Mouse (Mus musculus): Measurements from ENCODE around the gene Smim5. TPM values are rescaled to one million over a fixed set of nuclear protein-coding genes. Genes with fewer than 3 reads are reported as not detected.

Gene Smim5
- polyA plus RNA-seq, 1 experiment from 2014 or later, result 20.2 TPM

DNA sequence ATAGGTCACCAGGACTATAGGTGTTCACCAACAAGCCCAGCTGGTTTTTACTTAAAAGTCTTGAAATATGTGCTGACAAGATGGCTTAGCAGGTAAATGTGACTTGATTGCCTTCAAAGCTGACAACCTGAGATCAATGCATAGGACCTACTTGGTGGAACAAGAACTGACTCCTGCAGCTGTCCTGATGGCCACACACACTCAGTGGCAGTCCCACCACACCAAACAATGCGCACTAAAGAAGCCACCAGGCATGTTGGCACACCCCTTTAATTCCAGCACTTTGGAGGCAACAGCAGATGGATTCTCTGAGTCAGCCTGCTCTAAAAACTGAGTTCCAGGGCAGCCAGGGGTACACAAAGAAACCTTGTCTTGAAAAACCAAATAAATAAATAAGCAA is 22.2 kb downstream of the Smim5 start:
- 91% methylated on average over 1 of the region's 1 CpGs for WGBS
- no peak for DNase-seq (ENCODE audit: low spot score)
- no peaks in the 10 kb centered on the region for H3K9me3 ChIP-seq (ENCODE audit: control insufficient read depth, low read length)

DNA sequence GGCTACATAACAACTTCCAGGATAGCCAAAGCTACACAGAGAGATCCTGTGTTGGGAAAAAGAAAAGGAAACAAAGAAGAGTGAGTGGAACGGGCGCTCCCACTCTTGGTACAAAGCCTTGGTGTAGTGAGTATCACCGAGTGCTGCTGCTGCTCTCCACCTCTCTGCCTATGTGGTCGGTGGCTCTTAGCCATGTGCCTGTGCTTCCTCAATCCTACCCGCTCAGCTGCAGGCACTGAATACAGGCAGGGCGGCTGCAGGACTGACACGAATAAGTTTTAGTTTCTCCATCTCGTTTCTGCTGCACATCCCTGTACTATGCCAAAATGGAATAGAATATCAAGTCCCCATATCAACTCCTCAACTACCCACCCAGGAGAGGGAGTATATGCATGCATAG is 29.3 kb downstream of the Smim5 start:
- no peaks in the 10 kb centered on the region for H3K9me3 ChIP-seq (ENCODE audit: control insufficient read depth, low read length)
- H3K36me3 ChIP-seq (ENCODE audit: control insufficient read depth, insufficient read depth, low read length), result peaks cover 30% of the 10 kb centered on the region
- H3K4me1 ChIP-seq (ENCODE audit: control insufficient read depth, insufficient read depth, low read length), result peaks cover 7% of the 10 kb centered on the region
- DNase-seq (ENCODE audit: low spot score) (no peak), ATAC-seq (ENCODE audit: low read depth) (no peak)
- no peak overlapping the region for H3K27ac ChIP-seq (replicated peaks; ENCODE audit: low read depth, low read length)
- no peak overlapping the region for H3K4me3 ChIP-seq (ENCODE audit: low read depth, low read length)
- no peak overlapping the region for H3K9ac ChIP-seq (ENCODE audit: low read depth, low read length)
- no peak overlapping the region for H3K4me2 ChIP-seq (ENCODE audit: low read depth, low read length)
- no peaks in the 10 kb centered on the region for H3K27me3 ChIP-seq (replicated peaks; ENCODE audit: control insufficient read depth, insufficient read depth, low read length)
- WGBS, result 93% methylated on average over 8 of the region's 8 CpGs

More for the DNA sequence above, 22.2 kb downstream of the Smim5 start:
- no peaks in the 10 kb centered on the region for H3K27me3 ChIP-seq (replicated peaks; ENCODE audit: control insufficient read depth, insufficient read depth, low read length)
- no peak overlapping the region for H3K27ac ChIP-seq (replicated peaks; ENCODE audit: low read depth, low read length)
- no peaks in the 10 kb centered on the region for H3K4me1 ChIP-seq (ENCODE audit: control insufficient read depth, insufficient read depth, low read length)
- no peak for ATAC-seq (ENCODE audit: low read depth)
- no peak overlapping the region for H3K9ac ChIP-seq (ENCODE audit: low read depth, low read length)
- no peak overlapping the region for H3K4me3 ChIP-seq (ENCODE audit: low read depth, low read length)
- peaks cover 42% of the 10 kb centered on the region for H3K36me3 ChIP-seq (ENCODE audit: control insufficient read depth, insufficient read depth, low read length)
- no peak overlapping the region for H3K4me2 ChIP-seq (ENCODE audit: low read depth, low read length)

GRCm38 (mm10) chr11:115929818-115930217 is 30.1 kb downstream of the Smim5 start:
- Histone ChIP-seq H3K4me3 (ENCODE audit: low read depth, low read length) (no peak overlapping the region), H3K4me1 (ENCODE audit: control insufficient read depth, insufficient read depth, low read length) (peaks cover 15% of the 10 kb centered on the region), H3K9me3 (ENCODE audit: control insufficient read depth, low read length) (no peaks in the 10 kb centered on the region), H3K27ac (replicated peaks; ENCODE audit: low read depth, low read length) (no peak overlapping the region), H3K9ac (ENCODE audit: low read depth, low read length) (no peak overlapping the region), H3K27me3 (replicated peaks; ENCODE audit: control insufficient read depth, insufficient read depth, low read length) (no peaks in the 10 kb centered on the region), H3K4me2 (ENCODE audit: low read depth, low read length) (no peak overlapping the region), H3K36me3 (ENCODE audit: control insufficient read depth, insufficient read depth, low read length) (peaks cover 25% of the 10 kb centered on the region)
- ATAC-seq (ENCODE audit: low read depth) (no peak), DNase-seq (ENCODE audit: low spot score) (no peak)
- WGBS, result 84% methylated on average over 3 of the region's 3 CpGs

GRCm38 (mm10) chr11:115931235-115931634 is 31.5 kb downstream of the Smim5 start:
- Histone ChIP-seq H3K4me1 (ENCODE audit: control insufficient read depth, insufficient read depth, low read length) (peaks cover 16% of the 10 kb centered on the region), H3K9me3 (ENCODE audit: control insufficient read depth, low read length) (no peaks in the 10 kb centered on the region), H3K27me3 (replicated peaks; ENCODE audit: control insufficient read depth, insufficient read depth, low read length) (no peaks in the 10 kb centered on the region), H3K36me3 (ENCODE audit: control insufficient read depth, insufficient read depth, low read length) (peaks cover 25% of the 10 kb centered on the region), H3K27ac (replicated peaks; ENCODE audit: low read depth, low read length) (no peak overlapping the region), H3K4me3 (ENCODE audit: low read depth, low read length) (no peak overlapping the region), H3K4me2 (ENCODE audit: low read depth, low read length) (no peak overlapping the region), H3K9ac (ENCODE audit: low read depth, low read length) (no peak overlapping the region)
- 70% methylated on average over 3 of the region's 3 CpGs for WGBS
- no peak for DNase-seq (ENCODE audit: low spot score)
- ATAC-seq (ENCODE audit: low read depth), result no peak

GRCm38 (mm10) chr11:115933108-115933746 is 33.5 kb downstream of the Smim5 start, which contains the start of the genes Sap30bp and Recql5:
TSS of gene Sap30bp (plus strand) at chr11:115933282.
TSS of gene Recql5 (minus strand) at chr11:115933477.
- no peaks in the 10 kb centered on the region for H3K9me3 ChIP-seq (ENCODE audit: control insufficient read depth, low read length)
- peak within 1 kb of the TSS; percentile 78 for H3K27ac ChIP-seq (replicated peaks; ENCODE audit: low read depth, low read length)
- under 1% methylated on average over 28 of the region's 28 CpGs for WGBS
- peak within 1 kb of the TSS; percentile 72 for H3K4me2 ChIP-seq (ENCODE audit: low read depth, low read length)
- peak within 1 kb of the TSS; percentile 88 for H3K9ac ChIP-seq (ENCODE audit: low read depth, low read length)
- H3K36me3 ChIP-seq (ENCODE audit: control insufficient read depth, insufficient read depth, low read length), result peaks cover 30% of the 10 kb centered on the region
- peak within 1 kb of the TSS; percentile 71 for H3K4me3 ChIP-seq (ENCODE audit: low read depth, low read length)
- peaks cover 16% of the 10 kb centered on the region for H3K4me1 ChIP-seq (ENCODE audit: control insufficient read depth, insufficient read depth, low read length)
- ATAC-seq (ENCODE audit: low read depth) (peak; percentile 99), DNase-seq (ENCODE audit: low spot score) (peak; percentile 99)
- H3K27me3 ChIP-seq (replicated peaks; ENCODE audit: control insufficient read depth, insufficient read depth, low read length), result no peaks in the 10 kb centered on the region

GRCm38 (mm10) chr11:115933747-115934110 is 34.0 kb downstream of the Smim5 start:
- no peaks in the 10 kb centered on the region for H3K9me3 ChIP-seq (ENCODE audit: control insufficient read depth, low read length)

DNA sequence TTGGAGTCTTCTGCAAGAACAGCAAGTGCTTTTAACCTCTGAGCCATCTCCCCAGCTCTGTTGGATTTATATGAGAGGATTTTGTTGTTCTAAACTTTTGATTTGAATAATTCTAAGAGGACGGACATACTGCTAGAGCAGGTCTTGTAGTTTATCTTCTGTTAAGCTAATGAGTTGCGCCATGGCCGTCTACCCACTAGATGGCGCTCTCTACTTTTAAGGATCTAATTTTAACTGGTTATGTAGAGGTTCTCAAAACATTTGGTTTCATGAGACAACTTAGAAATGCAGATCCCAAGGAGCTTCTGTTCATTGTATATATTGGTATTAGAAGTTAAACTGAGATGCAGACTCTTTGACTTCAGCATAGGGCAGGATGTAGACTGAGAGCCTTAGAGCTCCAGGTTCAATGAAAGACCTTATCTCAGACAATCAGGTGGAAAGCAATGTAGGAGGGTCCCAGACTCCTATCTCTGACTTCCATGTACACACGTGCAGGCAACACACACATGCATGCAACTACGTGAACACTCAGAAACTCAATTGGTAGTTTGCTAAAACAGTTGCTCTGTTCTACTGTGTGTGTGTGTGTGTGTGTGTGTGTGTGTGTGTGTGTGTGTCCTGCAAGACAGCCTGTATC is 40.0 kb downstream of the Smim5 start:
- Histone ChIP-seq H3K4me2 (ENCODE audit: low read depth, low read length) (no peak overlapping the region), H3K27ac (replicated peaks; ENCODE audit: low read depth, low read length) (no peak overlapping the region), H3K9ac (ENCODE audit: low read depth, low read length) (no peak overlapping the region), H3K27me3 (replicated peaks; ENCODE audit: control insufficient read depth, insufficient read depth, low read length) (no peaks in the 10 kb centered on the region), H3K9me3 (ENCODE audit: control insufficient read depth, low read length) (no peaks in the 10 kb centered on the region), H3K4me3 (ENCODE audit: low read depth, low read length) (no peak overlapping the region), H3K4me1 (ENCODE audit: control insufficient read depth, insufficient read depth, low read length) (peaks cover 1% of the 10 kb centered on the region), H3K36me3 (ENCODE audit: control insufficient read depth, insufficient read depth, low read length) (peaks cover 82% of the 10 kb centered on the region)
- ATAC-seq (ENCODE audit: low read depth), result no peak
- peak; percentile 79 for DNase-seq (ENCODE audit: low spot score)
- WGBS, result 37% methylated on average over 6 of the region's 6 CpGs

More at GRCm38 (mm10) chr11:115933747-115934110, 34.0 kb downstream of the Smim5 start:
- H3K9ac ChIP-seq (ENCODE audit: low read depth, low read length), result peak overlapping the region; percentile 88
- peak overlapping the region; percentile 72 for H3K4me2 ChIP-seq (ENCODE audit: low read depth, low read length)
- peak overlapping the region; percentile 71 for H3K4me3 ChIP-seq (ENCODE audit: low read depth, low read length)
- H3K4me1 ChIP-seq (ENCODE audit: control insufficient read depth, insufficient read depth, low read length), result peaks cover 16% of the 10 kb centered on the region
- DNase-seq (ENCODE audit: low spot score), result no peak
- H3K27me3 ChIP-seq (replicated peaks; ENCODE audit: control insufficient read depth, insufficient read depth, low read length), result no peaks in the 10 kb centered on the region
- H3K27ac ChIP-seq (replicated peaks; ENCODE audit: low read depth, low read length), result peak overlapping the region; percentile 78
- peak; percentile 38 for ATAC-seq (ENCODE audit: low read depth)
- peaks cover 33% of the 10 kb centered on the region for H3K36me3 ChIP-seq (ENCODE audit: control insufficient read depth, insufficient read depth, low read length)
- WGBS, result 0% methylated on average over 16 of the region's 16 CpGs

DNA sequence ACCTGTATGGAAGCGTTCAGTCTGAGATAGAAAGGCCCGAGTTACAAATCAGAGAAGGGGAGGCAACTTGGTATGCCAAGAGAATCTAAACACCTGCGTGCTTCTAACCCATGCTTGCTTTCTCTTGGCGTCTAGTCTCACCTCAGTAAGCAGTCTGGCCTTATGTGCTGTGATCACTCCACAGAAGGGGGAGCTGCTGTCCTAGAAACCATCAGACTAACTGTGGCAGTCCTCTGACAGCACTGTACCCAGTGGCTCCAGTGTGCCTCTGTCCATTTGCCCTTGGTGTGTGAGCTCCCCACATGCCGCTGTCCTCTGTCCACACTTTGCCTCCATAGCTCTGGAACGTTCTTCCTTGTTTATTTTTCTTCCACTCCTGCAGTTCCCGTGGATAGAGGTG is 42.2 kb downstream of the Smim5 start:
- Histone ChIP-seq H3K4me3 (ENCODE audit: low read depth, low read length) (no peak overlapping the region), H3K27me3 (replicated peaks; ENCODE audit: control insufficient read depth, insufficient read depth, low read length) (no peaks in the 10 kb centered on the region), H3K27ac (replicated peaks; ENCODE audit: low read depth, low read length) (no peak overlapping the region), H3K4me1 (ENCODE audit: control insufficient read depth, insufficient read depth, low read length) (no peaks in the 10 kb centered on the region), H3K9ac (ENCODE audit: low read depth, low read length) (no peak overlapping the region), H3K9me3 (ENCODE audit: control insufficient read depth, low read length) (no peaks in the 10 kb centered on the region), H3K36me3 (ENCODE audit: control insufficient read depth, insufficient read depth, low read length) (peaks cover 85% of the 10 kb centered on the region), H3K4me2 (ENCODE audit: low read depth, low read length) (no peak overlapping the region)
- DNase-seq (ENCODE audit: low spot score), result no peak
- ATAC-seq (ENCODE audit: low read depth), result no peak
- 84% methylated on average over 7 of the region's 7 CpGs for WGBS
